Mouse (Mus musculus) left cerebral cortex, adult 2 months (tissue): ENCODE measurements around the gene Ahcy. TPM values are rescaled to one million over a fixed set of nuclear protein-coding genes. Genes with fewer than 3 reads are reported as not detected.
"Not testable (repeated sequence)": the region's sequence is repeated elsewhere in the genome, so short reads cannot be mapped to it uniquely, and the experiment has no call there.

Experiments used
- DNase-seq, 2 experiments: peaks; one replicate each; pipeline ENCODE4 v3.0.0; 2021 to 2022; ENCODE audit warnings: low spot score in 2 of 2, mixed read lengths in 1 of 2; ENCODE audit errors: extremely low spot score in 1 of 2
- H3K27ac ChIP-seq: fragments of 200-600 bp; 2 replicates; pipeline ENCODE4 v1.8.1; 2022
- H3K4me3 ChIP-seq: fragments of 200-600 bp; 2 replicates; pipeline ENCODE4 v1.8.1; 2022
- CTCF ChIP-seq: fragments of 200-600 bp; IDR thresholded peaks from 2 replicates; pipeline ENCODE4 v1.8.1; 2022; ENCODE audit warnings: antibody characterized with exemption, mild to moderate bottlenecking, moderate library complexity
- intact Hi-C: fragments of 180-260 bp; cut with DNase I; formaldehyde crosslinking; loops from one replicate; pipeline ENCODE4 v1.15.1; 2025
- total RNA-seq, 2 experiments: library from RNA; stranded (reverse); gene quantifications; 2 replicates each; pipeline ENCODE4 v1.2.3; 2021

The Ahcy gene
- total RNA-seq, 2 experiments from 2014 or later, result 13.8 to 14.4 TPM

DNA sequence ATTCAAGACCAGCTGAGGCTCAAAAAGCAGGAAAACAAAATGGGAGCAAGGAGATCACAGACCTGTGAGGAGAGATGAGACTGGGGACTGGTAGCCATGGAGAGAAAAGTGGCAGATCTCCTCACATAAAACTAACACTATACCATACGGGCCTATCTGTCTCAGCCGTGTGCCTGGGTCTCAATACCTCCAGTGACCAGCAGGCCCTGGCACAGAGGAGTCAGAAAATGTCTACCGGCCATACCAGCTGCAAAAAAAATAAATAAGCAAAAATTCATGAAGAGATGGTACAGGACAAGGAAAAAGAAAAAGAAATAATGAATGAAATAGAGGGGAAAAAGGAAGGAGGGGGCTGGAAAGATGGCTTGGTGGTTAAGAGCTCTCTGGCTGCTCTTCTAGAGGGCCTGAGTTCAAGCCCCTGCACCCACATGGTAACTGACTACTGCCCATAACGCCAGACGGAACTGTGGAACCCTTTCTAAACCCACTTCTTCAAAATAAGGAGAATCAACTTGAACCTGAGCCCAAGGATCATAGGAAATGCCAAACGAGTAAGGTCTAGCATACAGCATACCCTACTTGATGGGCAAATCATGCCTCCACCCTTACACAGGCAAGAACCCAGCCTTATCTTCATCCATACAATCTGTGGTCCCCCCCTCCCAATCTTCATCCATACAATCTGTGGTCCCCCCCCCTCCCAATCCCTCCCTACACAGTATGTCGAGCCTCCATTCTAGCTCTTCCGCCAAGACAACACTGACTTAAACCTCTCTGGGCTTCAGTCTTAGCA, 1.7 kb downstream of the Ahcy start:
- H3K4me3 ChIP-seq, result no peak overlapping the region
- TF ChIP-seq CTCF, result no peak; the same call in 1 of the 2 replicates
- H3K27ac ChIP-seq, result no peak overlapping the region
- intact Hi-C loops, result no loop called here
- no peak for DNase-seq

DNA sequence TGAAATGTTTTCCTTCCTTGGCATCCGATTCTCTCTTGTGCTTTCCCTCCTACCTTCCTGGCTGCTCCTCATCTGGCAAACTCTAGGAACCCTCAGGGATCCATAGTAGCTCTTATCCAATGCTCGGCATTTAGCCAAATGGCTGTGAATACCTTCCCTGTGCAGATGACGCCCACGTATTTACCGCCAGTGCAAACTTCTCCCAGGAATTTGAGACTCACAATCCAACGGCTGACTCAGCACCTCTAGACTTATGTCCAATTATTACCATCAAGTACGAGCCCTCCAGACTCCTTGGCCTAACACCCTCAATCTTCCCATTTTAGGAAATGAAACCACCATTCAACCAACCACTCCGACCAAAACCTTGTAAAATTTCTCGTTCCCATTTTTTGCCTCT, 3.3 kb downstream of the Ahcy start:
- intact Hi-C loops, result no loop called here

DNA sequence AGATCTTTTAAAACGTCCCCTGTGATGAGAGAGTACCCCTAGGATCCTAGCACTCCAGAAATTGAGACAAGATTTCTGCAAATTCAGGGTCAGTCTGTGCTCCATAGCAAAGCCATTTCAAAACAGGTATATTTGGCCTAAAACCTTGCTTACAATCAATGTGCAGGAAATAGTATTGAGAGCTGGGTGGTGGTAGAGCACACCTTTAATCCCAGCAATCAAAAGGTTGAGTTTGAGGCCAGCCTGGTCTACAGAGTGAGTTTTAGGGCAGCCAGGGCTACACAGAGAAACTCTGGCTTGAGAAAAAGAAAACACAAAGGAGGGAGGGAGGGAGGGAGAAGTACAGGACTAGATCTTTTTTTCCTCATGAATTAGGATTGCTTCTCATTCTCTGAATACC, 16.9 kb downstream of the Ahcy start:
- intact Hi-C loops, result no loop called here

More for the DNA sequence above, 3.3 kb downstream of the Ahcy start:
- no peak overlapping the region for H3K27ac ChIP-seq
- TF ChIP-seq CTCF, result no peak
- H3K4me3 ChIP-seq, result no peak overlapping the region
- no peak for DNase-seq

DNA sequence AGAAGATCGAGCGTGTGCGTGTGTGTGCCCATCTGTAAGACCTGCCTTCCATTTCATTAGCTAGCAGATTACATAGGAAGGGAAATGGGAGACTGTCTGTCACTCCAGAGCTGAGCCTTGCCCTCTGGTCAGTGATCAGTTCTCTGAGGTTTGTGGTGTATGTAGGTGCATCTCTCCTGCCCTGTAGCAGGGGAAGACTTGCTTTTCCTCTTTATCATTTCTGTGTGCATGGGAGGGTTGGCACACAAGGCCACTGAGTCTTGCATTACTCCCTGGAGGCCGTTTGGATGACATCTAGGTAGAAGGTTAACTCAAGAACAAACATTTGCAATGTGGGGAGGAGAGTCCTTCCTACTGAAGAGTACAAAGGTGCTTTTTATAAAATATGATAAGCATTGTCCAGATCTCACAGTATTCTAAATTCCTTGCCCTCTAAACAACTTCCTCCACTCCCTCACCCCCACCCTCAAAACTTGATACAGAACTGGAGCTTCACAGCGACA, 18.2 kb downstream of the Ahcy start:
- H3K4me3 ChIP-seq, result no peak overlapping the region
- TF ChIP-seq CTCF, result no peak
- no peak overlapping the region for H3K27ac ChIP-seq
- DNase-seq, result no peak
- intact Hi-C loops, result no loop called here

More for the DNA sequence above, 16.9 kb downstream of the Ahcy start:
- TF ChIP-seq CTCF, result no peak
- no peak overlapping the region for H3K4me3 ChIP-seq
- no peak for DNase-seq
- H3K27ac ChIP-seq, result no peak overlapping the region

DNA sequence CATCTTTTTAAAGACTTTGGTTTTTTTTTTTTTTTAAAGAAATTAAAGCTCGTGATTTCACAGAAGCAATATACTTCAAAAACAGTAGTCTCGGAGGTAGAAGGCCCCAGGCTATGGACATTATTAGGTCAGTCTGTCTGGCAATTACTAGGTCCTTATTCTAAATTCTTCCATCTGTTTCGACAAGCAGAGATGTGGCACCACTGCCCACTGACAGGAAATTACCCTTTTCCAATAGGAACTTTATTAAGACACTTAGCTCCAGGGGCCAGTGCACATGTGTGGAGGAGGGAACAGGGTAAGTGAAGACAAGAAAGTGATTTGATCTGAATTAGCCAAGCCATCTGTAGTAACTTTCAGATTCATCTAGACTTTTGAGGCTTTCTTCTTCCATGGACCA, 19.6 kb downstream of the Ahcy start:
- H3K4me3 ChIP-seq, result no peak overlapping the region
- intact Hi-C loops, result no loop called here
- no peak for TF ChIP-seq CTCF
- H3K27ac ChIP-seq, result no peak overlapping the region
- DNase-seq, result no peak

DNA sequence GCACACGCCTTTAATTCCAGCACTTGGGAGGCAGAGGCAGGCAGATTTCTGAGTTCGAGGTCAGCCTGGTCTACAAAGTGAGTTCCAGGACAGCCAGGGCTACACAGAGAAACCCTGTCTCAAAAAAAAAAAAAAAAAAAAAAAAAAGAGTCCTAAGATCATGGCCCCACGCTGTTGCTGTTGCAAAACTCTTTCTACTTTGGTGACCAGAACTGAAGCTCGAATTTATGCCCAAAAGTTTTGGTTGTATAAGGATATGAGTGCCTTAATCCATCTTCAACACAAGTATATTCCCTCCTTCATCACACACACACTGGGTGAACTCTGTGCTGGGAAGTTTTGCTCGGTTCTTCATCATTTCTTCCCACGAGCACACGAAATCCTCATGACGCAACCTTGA, 20.8 kb downstream of the Ahcy start:
- DNase-seq, H3K27ac ChIP-seq, intact Hi-C loops, H3K4me3 ChIP-seq: not testable (repeated sequence)

DNA sequence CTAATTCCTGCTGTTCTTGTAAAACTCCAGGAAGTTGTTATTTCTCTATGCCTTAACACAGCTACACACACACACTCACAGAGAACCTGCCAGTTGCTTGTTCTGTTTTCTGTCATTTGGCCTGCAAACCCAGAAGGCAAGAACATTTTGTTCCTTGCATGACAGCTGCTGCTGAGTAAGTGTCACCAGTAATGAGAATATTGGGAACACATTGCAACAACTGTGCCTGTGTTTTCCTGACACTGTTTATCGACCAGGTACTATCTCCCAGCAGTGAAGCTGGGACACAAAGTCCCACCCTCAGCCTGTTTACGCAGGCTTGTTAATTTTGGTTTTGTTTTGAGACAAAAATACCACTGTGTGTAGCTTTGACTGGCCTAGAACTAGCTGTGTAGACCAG, 21.6 kb downstream of the Ahcy start:
- DNase-seq, result no peak
- TF ChIP-seq CTCF, result no peak
- intact Hi-C loops, result no loop called here
- Histone ChIP-seq H3K4me3 (no peak overlapping the region), H3K27ac (no peak overlapping the region)

DNA sequence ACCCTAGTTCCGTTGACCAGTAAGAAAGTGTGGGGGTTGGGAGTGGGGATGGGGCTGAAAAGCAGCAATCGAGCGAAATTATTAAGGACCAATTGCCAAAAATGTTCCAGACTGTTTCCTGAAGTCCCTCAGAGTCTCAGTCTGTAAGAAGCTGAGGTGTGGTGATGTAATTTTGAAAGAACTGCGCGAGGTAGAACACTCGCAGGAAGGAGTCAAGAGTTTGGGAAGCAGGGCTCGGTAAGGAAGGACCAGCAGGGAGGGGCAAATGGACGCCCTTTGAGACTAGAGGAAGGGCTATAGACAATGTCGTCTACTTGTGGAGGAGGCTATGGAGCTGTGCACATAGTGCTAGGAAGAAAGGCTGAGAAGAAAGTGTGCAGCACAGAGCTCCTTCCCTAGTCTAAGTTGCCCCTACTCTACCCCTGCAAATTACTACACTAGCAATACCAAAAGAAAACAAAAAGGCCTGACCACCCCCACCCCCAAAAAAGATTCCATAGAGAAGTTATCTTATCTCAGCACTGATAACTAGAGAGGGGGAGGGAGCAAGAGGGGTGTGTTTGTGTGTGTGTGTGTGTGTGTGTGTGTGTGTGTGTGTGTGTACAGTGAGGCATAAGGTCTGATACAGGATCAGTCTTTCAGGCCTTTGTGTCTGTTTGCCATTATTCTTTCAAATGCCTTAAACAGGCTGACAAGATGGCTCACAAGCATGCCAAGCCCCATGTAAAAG, 22.5 kb downstream of the Ahcy start:
- TF ChIP-seq CTCF, result no peak
- Histone ChIP-seq H3K27ac (peak overlapping the region; percentile 95; the same call in 1 of the 2 replicates), H3K4me3 (peak overlapping the region; percentile 69)
- DNase-seq, result no peak
- intact Hi-C loops, result loop anchor here (2.0 kb wide), 1 partner anchor 395 kb away; no protein-coding TSS in a partner anchor

DNA sequence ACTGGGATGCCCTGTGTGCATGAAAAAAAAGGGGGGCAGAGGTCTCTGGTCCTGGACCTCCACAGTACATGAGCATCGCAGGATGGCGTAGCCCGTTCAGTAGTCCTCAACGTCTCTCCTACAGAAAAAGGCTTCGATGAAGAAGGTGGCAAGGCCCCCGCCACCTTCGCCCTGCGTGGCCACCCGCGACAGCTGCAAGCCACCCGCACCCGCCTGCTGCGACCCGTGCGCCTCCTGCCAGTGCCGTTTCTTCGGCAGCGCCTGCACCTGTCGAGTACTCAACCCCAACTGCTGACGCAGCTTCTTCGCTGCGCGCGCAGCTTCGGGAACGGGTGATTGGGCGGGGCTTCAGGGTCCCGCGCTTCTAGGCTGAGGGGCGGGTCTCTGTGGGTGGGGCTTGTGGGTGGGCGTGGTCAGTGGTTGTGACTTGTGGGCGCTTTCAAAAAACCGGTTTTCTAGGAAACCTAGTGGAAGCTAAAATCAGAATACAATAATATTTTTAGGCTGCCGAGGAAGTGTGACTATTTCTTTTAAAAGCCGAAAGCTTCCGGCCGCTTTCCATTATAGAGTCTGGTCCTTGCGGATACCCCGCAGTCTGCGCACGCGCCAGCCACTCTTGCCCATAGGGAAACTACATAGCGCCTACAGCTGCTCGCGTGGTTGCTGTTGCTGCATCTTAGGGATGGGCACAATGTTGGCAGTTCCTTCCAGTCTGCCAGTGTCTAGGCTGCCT, 23.6 kb downstream of the Ahcy start:
- DNase-seq, result peak; percentile 92 to 94
- no peak for TF ChIP-seq CTCF
- intact Hi-C loops, result loop anchor here (2.0 kb wide), 1 partner anchor 394 kb away; no protein-coding TSS in a partner anchor
- H3K27ac ChIP-seq, result peak overlapping the region; percentile 95
- peak overlapping the region; percentile 69 for H3K4me3 ChIP-seq

DNA sequence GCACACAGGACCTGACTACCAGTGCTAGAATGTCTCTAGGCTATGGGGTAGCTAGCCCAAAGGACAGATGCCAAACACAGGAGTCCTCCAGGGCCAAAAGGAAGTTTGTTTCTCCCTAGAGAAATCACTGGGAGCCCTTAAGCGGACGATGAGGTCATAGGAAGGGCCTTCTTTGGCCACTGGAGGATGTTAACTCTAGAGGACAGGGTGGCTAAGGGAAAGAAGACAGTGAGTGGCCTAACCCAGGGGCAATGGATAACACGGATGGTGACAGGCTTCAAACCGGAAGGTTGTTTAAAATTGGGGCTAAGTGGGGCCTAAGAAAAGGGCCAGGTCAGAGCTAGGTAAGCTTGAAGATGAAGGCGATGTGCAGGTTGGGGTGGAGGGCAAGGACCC, 24.2 kb downstream of the Ahcy start:
- Histone ChIP-seq H3K4me3 (peak overlapping the region; percentile 69), H3K27ac (peak overlapping the region; percentile 95)
- intact Hi-C loops, result loop anchor here (2.0 kb wide), 1 partner anchor 393 kb away; no protein-coding TSS in a partner anchor
- no peak for TF ChIP-seq CTCF
- DNase-seq, result peak in 1 of 2 experiments; percentile 10

DNA sequence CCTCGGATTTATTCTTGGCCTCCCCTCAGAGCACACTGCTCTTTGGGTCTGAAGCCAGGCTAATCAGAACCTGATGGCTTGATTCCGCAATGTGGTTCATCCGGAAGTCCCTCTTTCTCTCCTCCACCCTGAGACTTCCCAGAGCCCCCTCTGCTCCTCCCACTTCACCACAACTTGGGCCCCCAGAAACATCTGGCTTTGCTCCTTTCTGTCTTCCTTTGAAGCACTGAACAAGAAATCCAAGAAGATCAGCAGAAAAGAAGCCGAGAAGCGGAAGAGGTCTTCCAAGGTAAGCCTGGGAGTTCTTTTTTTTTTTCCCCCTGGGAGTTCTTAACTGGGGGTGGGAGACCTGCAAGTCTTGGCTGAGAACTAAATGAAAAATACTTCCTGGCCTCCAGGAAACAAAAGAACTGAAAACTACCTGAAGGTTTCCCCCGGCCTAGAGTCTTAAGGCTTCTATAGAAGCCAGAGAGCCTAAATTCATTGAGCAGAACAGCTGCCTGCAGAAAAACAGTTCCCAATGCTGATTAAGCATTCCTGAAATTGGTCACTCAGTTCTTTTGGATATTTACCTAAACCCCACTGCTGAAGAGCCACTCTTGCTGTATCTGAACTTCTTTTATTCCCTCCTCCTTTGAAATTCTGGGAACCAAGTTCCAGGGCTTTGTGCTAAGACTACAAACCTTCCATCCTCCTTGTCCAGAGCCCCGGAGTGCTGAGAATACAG, 26.7 kb downstream of the Ahcy start:
- no peak overlapping the region for H3K27ac ChIP-seq
- intact Hi-C loops, result no loop called here
- no peak for TF ChIP-seq CTCF
- no peak for DNase-seq
- no peak overlapping the region for H3K4me3 ChIP-seq
